Mouse (Mus musculus) gastrocnemius, adult 18-20 months (tissue): ENCODE measurements around the gene Kif22. TPM values are rescaled to one million over a fixed set of nuclear protein-coding genes. Genes with fewer than 3 reads are reported as not detected.

Source experiments
- DNase-seq: peaks from one replicate; pipeline ENCODE4 v3.0.0; 2021; ENCODE audit warnings: low spot score
- total RNA-seq, 2 experiments: library from RNA; stranded (reverse); gene quantifications; 2 replicates each; pipeline ENCODE4 v1.2.3; 2021

The Kif22 gene
- total RNA-seq, 2 experiments from 2014 or later, result 1.2 to 1.7 TPM

DNA sequence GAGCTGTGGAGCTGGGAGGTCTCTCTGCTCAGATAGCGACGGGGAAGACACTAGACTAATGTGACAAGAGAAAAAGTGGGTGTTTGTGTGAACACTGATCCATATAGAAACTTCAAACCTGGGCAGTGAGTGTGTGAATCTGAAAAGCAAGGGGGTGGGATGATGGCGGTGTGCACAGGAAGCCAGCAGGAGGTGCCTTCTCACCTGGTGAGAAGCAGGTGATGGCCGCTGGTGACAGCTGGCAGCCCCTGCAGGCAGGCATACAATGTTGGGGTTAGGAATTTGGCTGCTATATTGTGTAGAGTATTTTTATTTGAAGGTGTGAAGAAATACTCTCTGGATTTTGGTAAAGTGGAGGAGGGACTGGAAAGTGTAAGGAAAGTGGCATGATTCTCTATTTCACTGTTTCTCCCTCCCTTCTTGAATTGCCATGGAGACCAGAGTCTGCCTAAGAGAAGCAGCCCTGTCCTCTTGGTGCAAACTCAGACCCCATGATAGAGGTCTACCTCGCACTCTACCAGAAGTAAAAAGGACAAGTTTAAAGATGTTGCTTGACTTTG lies 12.8 kb upstream of the Kif22 start:
- no peak for DNase-seq

DNA sequence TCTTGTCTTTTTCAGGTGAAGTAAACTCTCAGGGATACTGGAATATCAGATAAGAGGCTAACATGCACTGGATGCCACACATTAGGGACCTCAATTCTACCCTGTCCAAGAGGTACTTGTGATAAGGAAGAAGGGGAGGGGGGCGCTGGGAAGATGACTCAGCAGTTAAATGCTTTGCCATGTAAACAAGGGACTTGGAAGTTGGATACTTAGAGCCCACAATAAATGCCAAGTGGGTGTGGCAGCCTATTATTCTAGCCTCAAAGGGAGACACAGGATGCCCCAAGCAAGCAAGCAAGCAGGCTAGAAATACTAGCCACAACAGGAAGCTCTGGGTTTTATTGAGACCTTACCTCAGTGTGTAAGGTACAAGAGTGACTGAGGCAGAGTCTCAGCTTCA lies 11.0 kb downstream of the Kif22 start:
- DNase-seq, result no peak

DNA sequence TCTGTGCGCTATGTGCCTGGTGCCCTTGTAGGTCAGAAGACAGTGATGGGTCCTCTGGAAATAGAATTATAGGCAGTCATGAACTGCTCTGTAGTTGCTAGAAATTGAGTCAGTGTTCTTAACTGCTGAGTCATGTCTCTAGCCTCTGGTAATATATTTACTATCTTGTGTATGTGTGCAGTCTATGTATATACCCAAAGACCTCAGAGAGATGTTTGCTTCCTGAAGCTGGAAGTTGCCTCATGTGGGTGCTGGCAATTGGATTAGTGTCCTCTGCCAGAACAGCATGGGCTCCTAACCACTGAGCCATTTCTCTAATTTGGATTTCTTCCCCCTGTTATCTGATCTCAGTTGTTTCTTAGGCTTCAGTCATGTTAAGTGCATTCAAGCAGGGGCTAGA lies 12.1 kb downstream of the Kif22 start:
- DNase-seq, result no peak

DNA sequence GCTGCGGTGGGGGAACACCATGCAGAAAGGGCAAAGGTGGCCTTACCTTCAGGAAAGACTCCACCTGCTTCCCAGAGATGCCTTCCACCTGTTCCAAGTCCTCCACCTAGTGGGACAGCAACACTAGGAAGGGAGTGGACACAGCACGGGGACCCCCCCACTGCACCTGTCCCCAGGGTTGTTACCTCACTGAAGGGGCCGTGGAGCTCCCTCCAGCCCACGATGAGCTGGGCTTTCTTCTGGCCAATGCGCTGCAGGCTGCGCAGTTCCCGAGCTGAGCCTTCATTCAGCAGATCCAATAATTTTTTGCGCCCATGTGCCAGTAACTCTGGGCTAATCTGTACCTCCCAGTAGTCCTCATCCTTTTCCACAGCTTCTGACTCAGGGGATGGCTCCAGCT lies 14.4 kb downstream of the Kif22 start:
- DNase-seq, result no peak

DNA sequence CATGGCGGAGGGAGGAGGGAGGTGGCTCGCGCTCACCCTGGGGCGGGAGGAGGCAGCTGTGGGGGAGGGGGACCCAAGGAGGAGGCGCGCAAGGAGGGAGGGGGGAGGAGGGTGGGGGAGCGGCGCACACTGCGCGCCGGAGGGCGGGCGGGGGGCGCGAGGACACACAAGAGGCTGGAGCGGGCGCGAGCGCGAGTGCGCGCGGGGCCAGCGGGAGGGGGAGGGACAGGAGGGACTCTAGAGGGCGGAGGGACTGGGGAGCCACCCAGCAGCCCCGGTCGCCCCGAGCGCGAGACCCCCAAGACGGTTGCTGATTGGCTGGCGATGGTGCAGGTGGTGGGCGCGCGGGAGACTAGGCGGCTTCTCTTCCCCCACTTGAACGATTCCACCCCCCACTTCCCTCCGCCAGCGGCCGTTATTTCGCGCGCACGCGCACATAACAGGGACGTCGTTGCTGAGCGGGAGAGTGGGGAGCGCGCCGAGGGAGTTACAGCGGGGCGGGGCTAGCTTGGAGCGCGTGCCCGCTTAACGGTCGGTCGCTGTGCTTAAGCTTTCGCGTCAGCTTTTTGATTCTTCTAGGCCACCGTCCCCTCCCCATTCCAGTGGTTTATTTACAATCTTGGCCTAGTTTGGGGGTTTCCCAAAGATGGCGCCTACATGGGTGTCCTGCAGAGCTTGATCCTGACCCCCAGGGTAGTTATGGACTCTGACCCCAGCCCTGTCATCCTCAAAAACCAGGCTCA lies 15.1 kb downstream of the Kif22 start, which contains the start of gene Maz:
Gene Maz, minus strand, starts transcription at position 54 of the 743 bp plus-strand sequence.
- peak; percentile 100 for DNase-seq

DNA sequence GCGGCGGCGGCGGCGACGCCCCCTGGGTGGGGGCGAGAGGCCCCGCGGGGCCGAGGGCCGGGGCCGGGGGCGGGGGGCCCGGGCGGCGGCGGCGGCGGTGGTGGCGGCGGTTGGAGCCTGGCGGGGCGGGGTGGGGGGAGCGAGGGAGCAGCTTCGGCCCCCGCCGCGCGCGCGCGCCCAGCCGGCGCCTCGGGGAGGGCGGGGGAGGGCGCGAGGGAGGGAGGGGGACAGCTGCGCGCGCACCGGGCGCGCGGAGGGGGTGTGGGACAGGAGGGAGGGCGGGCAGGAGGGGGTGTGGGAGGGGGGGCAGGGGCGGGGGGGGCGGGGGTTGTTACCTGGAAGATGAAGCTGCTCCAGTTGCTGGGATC lies 15.7 kb downstream of the Kif22 start:
- no peak for DNase-seq

DNA sequence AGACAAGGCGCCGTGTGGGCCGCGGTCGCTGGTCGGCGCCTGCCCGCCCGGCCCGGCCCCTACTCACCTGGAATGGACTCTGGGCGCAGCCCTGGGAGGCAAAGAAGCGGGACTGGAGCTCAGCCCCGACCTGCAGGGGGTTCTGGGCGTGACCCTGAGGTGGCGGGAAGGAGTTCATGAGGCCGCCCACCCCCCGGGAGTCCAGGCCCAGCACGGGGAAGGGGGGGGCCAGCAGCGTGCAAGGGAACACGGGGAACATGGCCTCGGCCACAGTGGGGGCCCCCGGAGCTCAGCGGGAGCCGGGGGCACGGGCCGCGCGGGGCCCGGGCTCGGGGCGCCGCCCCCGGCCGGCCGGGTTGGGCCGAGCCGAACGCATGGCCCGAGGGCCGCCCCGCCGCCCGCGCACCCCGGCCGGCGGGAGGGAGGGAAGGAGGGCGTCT lies 16.1 kb downstream of the Kif22 start:
- peak; percentile 43 for DNase-seq

DNA sequence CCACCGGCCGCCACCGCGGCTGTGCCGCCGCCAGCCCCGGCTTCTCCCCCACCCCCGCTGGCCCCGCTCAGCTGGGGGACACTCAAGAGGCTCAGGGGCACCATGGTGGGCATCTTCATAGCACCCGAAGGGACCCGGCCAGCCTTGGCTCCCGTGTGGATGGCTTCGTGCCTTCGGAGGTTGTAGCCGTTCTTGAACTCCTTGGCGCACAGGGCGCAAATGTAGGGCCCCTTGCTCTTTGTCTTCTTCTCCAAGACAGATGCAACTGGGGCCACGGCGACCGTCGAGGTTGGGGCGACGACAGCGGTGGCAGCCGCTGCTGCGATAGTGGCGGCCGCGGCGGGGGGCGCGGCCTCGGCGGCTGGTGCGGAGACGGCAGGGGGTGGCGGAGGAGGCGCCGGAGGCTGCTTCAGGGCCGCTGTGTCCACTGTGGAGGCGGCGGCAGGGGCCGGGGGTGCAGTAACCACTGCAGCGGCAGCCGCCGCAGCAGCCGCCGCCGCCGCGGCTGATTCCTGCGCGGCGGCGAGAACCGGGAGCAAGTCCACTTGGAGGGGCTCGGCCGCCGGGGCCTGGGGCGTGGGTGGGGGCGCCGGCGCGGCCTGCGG lies 16.6 kb downstream of the Kif22 start:
- no peak for DNase-seq

DNA sequence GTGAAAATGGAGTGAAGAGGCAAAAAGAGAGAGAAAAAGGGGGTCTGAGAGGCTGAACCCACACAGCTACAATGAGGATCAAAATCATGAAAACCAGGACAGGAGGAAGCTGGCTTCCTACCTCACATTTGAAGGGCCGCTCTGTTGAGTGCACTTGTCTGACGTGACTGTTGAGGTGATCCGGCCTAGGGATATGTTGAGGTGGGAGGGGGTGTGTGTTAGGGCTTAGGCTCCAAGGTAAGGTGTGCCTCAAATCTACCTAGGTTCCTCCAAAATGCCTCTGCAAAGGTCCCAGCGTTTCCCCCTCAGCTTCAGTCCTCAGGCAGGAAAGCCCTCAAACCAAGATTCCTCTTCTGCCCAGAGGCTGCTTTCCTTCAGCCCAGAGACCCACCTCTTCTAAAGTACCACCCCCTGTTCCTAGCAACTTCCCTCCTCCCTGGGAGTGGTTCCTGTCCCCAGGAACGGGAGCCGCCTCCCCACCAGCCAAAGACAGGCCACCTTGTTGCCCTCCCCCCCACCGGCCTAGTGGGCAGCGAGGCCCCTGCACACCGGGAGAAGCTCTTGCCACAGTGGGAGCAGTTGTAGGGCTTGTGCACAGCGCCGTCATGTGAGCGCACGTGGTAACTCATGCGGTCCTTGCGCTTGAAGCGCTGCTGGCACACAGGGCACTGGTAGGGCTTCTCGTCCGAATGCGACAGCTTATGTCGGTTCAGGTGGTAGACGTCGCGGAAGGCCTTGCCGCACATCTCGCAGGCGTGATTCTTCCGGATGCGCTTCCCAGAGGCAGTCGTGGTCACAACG lies 17.3 kb downstream of the Kif22 start:
- peak; percentile 71 for DNase-seq

DNA sequence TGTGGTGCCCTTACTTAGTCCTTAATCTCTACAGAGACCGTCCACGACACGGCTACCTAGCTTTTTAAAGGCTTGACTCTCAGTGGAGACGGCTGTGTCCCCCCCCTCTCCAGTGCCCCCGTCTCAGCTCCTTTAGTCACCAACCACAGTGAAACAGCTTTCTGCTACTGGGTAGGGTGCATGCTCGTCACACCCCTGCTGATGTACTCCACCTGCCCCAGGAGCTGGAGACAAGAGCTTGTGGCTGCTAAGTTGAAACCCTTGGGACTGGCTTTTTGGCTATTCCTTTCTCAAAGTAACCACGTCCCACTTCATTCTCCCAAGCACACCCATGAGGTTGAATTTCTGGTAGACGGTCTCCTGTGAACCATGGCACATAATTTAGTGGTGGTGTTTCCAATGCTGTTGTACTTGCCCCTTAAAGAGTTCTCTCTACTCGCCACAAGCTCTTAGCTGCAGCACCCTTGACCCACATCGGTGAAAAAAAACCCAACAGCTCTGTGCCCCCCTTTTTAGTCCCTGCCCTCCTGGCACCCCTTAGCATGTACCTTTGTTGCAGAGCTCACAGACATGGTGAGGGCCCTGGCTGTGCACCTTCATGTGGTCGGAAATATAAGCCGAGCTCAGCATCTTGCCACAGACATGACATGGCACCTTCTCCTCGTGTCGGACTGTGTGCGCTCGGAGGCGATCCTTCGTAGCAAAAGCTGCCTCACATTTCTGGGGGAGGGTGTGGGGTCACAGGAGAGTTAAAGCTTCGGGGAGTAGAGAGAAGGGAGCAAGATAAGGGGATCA lies 18.2 kb downstream of the Kif22 start:
- DNase-seq, result no peak

DNA sequence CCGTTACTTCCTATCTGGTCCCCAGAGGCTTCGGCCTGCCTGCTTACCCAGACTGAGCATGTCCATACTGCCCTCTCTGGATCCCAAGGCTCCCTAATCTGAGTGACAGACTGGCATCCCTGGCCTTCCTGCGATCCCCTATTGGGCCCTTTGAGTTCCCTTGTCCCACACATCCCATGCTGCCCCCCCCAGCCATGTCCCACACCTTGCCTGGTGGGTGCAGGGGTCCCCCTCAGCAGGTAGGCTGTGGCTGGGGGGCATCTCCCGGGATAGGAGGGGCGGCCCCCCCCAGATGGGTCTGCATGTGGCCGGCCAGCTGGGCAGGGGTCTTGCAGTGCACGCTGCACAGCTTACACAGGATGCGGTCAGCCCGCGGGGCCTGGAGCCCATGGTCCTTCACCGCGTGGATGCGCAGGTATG lies 19.0 kb downstream of the Kif22 start:
- DNase-seq, result no peak

DNA sequence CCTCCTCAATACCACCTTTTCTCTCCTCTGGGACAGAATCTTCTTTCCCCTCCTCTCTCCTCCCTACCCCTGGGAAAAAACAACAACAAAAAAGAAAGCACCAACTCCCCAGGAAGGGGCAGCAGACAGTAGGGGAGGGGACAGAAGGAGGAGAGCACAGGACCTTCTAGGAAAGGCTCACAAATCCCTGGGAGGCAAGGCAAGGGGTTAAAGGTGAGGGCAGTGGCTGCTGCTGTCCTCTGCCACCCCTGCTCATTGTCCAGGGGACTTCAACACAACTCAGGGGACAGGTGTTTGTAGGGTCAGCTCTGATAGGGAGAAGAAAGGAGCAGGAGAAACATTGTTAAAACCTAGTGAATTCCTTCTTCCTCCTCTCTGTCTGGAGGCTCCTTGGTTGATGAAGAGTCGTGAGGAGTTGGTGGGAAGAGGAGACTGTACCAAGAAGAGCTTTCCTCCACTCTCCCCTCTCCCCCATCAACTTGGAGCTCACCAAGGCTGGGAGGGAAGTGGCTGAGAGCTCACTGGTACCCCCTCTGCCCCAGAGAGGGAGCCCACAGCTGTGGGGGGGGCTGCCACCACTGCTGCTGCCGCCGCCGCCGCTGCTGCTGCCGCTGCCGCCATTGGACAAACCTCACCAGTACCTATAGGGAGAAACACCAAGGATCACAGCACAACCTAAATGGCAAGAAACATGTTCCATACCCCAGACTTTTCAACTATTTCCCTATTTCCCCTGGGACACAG lies 19.6 kb downstream of the Kif22 start:
- no peak for DNase-seq

DNA sequence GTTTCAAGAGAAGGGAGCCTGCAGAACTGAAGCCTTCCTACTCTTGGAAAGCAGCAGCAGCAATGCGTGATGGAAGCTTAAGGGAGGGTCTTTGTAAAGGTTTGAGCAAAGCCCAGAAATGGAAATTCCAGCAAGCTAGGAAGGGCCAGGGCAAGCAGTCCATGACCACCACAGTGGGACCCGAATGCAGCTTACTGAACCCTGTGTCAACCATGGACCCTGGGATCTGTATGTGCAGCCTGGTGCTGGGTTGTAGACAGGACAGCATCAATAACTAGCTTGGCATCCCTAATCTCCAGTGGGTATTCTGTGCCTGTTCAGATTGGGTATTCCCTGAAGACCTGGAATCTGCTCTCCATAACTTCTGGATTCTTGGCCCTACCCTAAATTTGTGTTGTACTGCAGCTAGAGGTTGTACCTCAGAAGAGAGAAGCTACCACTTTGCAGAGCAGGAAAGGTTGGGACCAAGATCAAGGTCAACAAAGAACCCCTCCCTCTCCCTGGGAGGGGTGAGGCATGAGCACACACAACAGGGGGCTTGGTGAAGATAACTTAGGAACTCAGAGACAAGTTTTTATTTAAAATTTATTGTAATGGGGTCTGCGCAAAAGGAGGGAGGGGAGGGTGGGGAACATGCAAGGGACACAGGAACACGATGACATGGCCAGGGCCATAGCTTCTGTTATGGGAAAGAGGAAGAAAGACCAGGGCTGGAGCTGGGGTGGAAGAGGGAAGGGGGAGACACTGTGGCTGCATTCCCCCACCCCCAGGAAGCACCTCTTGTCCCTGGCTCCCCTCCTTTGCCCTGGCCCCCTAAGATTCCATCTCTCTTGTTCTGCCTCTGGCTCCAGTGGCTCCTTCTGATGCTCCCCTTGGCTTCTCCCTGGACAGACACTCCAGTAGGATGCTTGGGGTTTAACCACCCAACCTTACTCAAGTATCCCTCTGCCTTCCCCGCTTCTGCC lies 20.4 kb downstream of the Kif22 start:
- DNase-seq, result no peak

DNA sequence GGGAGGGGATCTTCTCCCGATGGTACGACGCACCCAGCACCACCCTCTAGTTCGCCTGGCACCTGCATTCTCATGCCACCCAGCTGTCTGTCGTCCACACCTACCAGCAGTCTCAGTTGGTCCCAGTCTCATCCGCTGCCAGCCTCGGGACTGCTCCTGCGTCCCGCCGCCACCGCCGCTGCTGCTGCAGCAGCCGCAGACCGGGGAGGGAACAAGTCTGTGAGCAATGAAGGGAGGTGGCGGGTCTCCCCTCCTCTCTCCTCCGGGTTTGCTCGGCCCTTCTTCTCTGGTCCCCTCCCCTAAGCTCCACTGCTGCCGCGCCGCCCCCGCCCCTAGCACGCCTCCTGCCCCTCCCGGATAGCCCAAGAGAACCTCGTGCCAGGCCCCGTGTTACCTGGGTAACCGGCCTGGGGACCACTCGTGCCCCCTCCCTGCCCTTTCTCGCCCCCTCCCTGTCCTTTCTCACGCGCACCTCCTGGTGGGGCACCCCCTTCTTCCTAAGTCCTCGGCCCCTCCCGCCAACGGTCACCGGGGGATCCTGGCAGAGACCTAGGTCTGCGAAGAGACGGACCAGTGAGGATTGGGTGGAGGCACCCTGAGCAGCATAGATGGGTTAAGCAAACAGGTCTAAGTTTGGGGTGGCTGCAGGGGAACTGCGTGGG lies 21.2 kb downstream of the Kif22 start, which contains the start of the genes Gm42742 and Prrt2:
Gene Gm42742, minus strand, starts transcription at position 197 of the 662 bp plus-strand sequence.
Gene Prrt2, minus strand, starts transcription at position 311 of the 662 bp plus-strand sequence.
- no peak for DNase-seq

DNA sequence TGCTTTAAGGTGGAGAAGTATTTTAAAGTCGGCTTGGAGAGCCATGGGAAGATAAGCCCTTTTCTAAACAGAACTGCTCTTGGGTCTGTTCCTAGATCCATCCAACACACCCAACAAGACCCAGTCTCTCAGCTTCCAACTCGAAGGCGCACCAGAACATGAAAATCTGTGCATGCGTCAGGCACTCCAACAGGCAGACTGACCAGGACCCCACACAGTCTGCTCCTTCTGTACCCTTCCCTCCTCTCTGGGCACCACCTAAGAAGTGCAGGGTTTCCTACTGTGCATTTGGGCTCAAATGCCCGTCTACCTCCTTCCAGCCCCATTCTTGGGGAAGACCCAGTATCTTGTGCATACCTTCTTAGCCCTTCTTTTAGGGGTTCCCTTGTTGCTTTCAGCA lies 21.8 kb downstream of the Kif22 start:
- no peak for DNase-seq

DNA sequence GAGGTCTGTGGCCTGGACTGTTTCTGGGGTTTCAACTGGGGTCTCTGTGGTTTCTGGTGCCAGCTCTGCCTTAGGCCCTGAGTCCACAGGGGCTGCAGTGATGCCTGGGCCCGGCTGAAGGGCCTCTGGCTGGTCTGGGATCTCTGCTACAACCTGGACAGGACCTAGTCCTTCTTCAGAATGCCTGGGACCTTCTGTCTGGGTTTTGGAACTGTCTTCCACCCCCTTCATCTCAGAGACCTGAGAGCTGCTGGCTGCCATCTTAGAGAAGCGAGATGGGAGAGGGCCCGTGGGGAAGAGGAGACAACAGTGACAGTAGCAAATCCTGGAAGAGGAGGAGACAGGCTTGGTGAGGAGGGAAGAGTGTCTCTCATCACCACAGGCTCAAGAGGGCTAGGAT lies 22.2 kb downstream of the Kif22 start:
- no peak for DNase-seq

DNA sequence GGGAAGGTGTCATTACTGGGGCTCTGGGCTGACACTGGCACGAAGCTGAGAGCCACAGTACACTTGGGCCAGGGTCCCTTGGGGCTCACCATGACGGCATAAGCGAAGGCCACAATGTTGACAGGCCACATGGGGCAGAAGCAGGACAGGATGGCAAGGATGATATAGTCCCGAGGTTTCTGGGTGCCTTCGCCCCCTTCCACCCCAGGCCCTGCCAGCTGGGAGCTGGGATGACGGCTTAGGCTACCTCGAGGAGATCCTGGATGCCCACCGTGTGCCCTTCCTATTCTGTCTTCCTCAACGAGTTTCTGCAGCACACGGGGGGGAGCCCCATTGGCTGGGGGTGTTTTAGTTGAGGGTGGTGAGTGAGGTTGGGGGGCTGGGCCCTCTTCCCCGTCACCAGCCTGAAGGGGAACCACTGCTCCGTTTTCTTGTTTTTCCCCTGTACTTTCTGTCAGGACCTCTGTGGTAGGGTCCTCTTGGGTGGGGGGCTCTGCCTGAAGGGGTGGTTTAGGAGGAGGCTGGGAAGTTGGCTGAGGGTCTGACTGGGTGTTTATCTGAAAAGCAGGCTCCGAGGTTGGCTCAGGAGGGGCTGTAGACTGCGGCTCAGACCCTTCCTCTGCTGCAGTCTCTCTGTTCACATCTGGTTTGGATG lies 22.8 kb downstream of the Kif22 start:
- DNase-seq, result no peak
